Mouse (Mus musculus): Measurements from ENCODE around the gene Ubxn6. TPM values are rescaled to one million over a fixed set of nuclear protein-coding genes. Genes with fewer than 3 reads are reported as not detected.

The Ubxn6 gene
- total and polyA plus RNA-seq, 3 experiments, result 28.2 to 42.2 TPM; not detected in 1

DNA sequence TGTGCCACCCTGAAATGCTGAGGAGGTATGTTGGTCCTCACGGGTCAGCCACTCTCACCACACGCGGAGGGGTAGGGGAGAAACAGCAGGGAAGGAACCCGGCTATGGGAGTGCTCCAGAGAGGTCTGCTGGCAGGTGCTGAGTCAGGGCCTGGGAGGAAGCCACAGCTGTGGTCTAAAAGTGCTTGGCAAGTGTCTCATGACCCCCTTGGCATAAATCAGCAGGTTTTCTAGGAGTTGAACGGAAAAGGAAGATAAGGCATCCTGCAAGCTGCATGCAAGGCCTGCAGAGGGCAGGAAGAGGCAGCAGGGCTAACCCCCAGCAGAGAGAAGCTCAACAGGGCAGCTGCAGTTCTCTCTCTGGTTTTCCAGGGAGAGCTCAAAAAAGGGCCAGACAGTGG is 43.9 kb downstream of the Ubxn6 start:
- Histone ChIP-seq H3K4me1 (ENCODE audit: control insufficient read depth in 1 of 2, insufficient read depth in 2 of 2, low read length in 2 of 2) (peaks cover 18 to 32% of the 10 kb centered on the region in 2 experiments), H3K4me3 (ENCODE audit: control insufficient read depth in 1 of 2, insufficient read depth in 1 of 2, low read depth in 2 of 2, low read length in 2 of 2) (no peak overlapping the region), H3K36me3 (ENCODE audit: control insufficient read depth in 1 of 2, insufficient read depth in 2 of 2, low read length in 2 of 2) (peaks cover 15 to 34% of the 10 kb centered on the region in 2 experiments)
- peak; percentile 48 for TF ChIP-seq TAL1 (IDR thresholded peaks at IDR 0.05; ENCODE audit: low read length)
- peak; percentile 65; the same call in 1 of the 2 replicates for TF ChIP-seq USF1 (IDR thresholded peaks at IDR 0.05; ENCODE audit: low read depth, low read length)
- TF ChIP-seq SIN3A (IDR thresholded peaks at IDR 0.05; ENCODE audit: low read length), result peak; percentile 87
- no peak for TF ChIP-seq CHD2 (IDR thresholded peaks at IDR 0.05; ENCODE audit: low read length)
- no peak; the same call in 1 of the 2 replicates for TF ChIP-seq KAT2A (conservative IDR thresholded peaks at IDR 0.05; ENCODE audit: low read depth, low read length)
- TF ChIP-seq NRF1 (IDR thresholded peaks at IDR 0.05; ENCODE audit: insufficient read depth, low read depth, low read length, poor library complexity, severe bottlenecking), result peak; percentile 14; the same call in 1 of the 2 replicates
- peak in 2 of 3 experiments; percentile 30 to 37; a peak in 4 of 6 replicates for TF ChIP-seq CTCF (IDR thresholded peaks at IDR 0.05 in 2 of 3, conservative IDR thresholded peaks at IDR 0.05 in 1 of 3; ENCODE audit: control insufficient read depth in 1 of 3, insufficient read depth in 1 of 3, low read depth in 2 of 3, low read length in 3 of 3, poor library complexity in 1 of 3, severe bottlenecking in 1 of 3)
- no peak for TF ChIP-seq POLR2A (IDR thresholded peaks at IDR 0.05; ENCODE audit: control insufficient read depth in 1 of 2, insufficient read depth in 1 of 2, low read depth in 1 of 2, low read length in 2 of 2, poor library complexity in 1 of 2)
- TF ChIP-seq MAFK (IDR thresholded peaks at IDR 0.05; ENCODE audit: borderline replicate concordance, low read depth, low read length), result peak; percentile 92
- TF ChIP-seq SMC3 (IDR thresholded peaks at IDR 0.05; ENCODE audit: low read depth, low read length), result no peak
- TF ChIP-seq USF2 (IDR thresholded peaks at IDR 0.05; ENCODE audit: borderline replicate concordance in 1 of 2, insufficient read depth in 1 of 2, low read depth in 1 of 2, low read length in 2 of 2), result no peak
- peak; percentile 57; the same call in 1 of the 2 replicates for TF ChIP-seq ELF1 (IDR thresholded peaks at IDR 0.05; ENCODE audit: low read depth, low read length)
- TF ChIP-seq POLR2AphosphoS2 (IDR thresholded peaks at IDR 0.05; ENCODE audit: low read length), result no peak
- TF ChIP-seq MXI1 (IDR thresholded peaks at IDR 0.05; ENCODE audit: low read depth, low read length), result peak; percentile 88
- no peak for TF ChIP-seq ZNF384 (IDR thresholded peaks at IDR 0.05; ENCODE audit: low read depth, low read length)
- no peak for TF ChIP-seq UBTF (IDR thresholded peaks at IDR 0.05; ENCODE audit: borderline replicate concordance, insufficient read depth, low read depth, low read length)
- no peak for TF ChIP-seq MEF2A (IDR thresholded peaks at IDR 0.05; ENCODE audit: extremely low read depth, insufficient replicate concordance, low read depth, low read length, poor library complexity, severe bottlenecking)
- TF ChIP-seq ZKSCAN1 (IDR thresholded peaks at IDR 0.05; ENCODE audit: low read depth, low read length), result no peak
- peak; percentile 99 for TF ChIP-seq ETS1 (IDR thresholded peaks at IDR 0.05; ENCODE audit: low read depth, low read length)
- no peak for TF ChIP-seq JUND (IDR thresholded peaks at IDR 0.05; ENCODE audit: low read depth, low read length)
- TF ChIP-seq CHD1 (IDR thresholded peaks at IDR 0.05; ENCODE audit: low read depth, low read length), result no peak
- TF ChIP-seq TBP (IDR thresholded peaks at IDR 0.05; ENCODE audit: low read depth, low read length), result peak; percentile 79
- 0 out of 2 replicates have a peak, but pooled peaks have one; percentile 38 for TF ChIP-seq MYC (IDR thresholded peaks at IDR 0.05; ENCODE audit: low read depth, low read length)
- peak; percentile 89 for TF ChIP-seq TCF12 (IDR thresholded peaks at IDR 0.05; ENCODE audit: low read depth, low read length)
- TF ChIP-seq BHLHE40 (IDR thresholded peaks at IDR 0.05; ENCODE audit: borderline replicate concordance, low read depth, low read length), result 0 out of 2 replicates have a peak, but pooled peaks have one; percentile 56
- TF ChIP-seq RCOR1 (IDR thresholded peaks at IDR 0.05; ENCODE audit: low read depth, low read length), result peak; percentile 75
- TF ChIP-seq MAZ (IDR thresholded peaks at IDR 0.05; ENCODE audit: low read depth, low read length), result peak; percentile 76
- TF ChIP-seq GATA1 (IDR thresholded peaks at IDR 0.05; ENCODE audit: low read depth, low read length), result peak; percentile 64; the same call in 1 of the 2 replicates
- TF ChIP-seq HCFC1 (IDR thresholded peaks at IDR 0.05; ENCODE audit: low read depth, low read length), result peak; percentile 39; the same call in 1 of the 2 replicates
- TF ChIP-seq RAD21 (IDR thresholded peaks at IDR 0.05; ENCODE audit: low read depth, low read length), result no peak
- TF ChIP-seq NELFE (IDR thresholded peaks at IDR 0.05; ENCODE audit: low read depth, low read length), result no peak
- peak; percentile 78; the same call in 1 of the 2 replicates for TF ChIP-seq GABPA (IDR thresholded peaks at IDR 0.05; ENCODE audit: low read depth, low read length)
- TF ChIP-seq ZMIZ1 (IDR thresholded peaks at IDR 0.05; ENCODE audit: low read depth, low read length), result no peak
- no peak; the same call in 1 of the 2 replicates for TF ChIP-seq MYB (IDR thresholded peaks at IDR 0.05; ENCODE audit: low read depth, low read length)
- no peak for TF ChIP-seq ZC3H11A (IDR thresholded peaks at IDR 0.05; ENCODE audit: low read depth, low read length)
- peak; percentile 66 to 84 for TF ChIP-seq EP300 (IDR thresholded peaks at IDR 0.05; ENCODE audit: low read depth in 1 of 2, low read length in 2 of 2)
- no peak for TF ChIP-seq POLR2AphosphoS5 (IDR thresholded peaks at IDR 0.05; ENCODE audit: borderline replicate concordance, low read depth, low read length)

More for the DNA sequence above, 43.9 kb downstream of the Ubxn6 start:
- peak overlapping the region; percentile 44 for H3K9ac ChIP-seq (ENCODE audit: control insufficient read depth, low read depth, low read length, poor library complexity, severe bottlenecking)
- peak; percentile 85 for DNase-seq (ENCODE audit: low read depth, low spot score)
- peak overlapping the region; percentile 74 for H3K27ac ChIP-seq (ENCODE audit: control insufficient read depth, low read depth, low read length)
- H3K9me3 ChIP-seq (replicated peaks; ENCODE audit: insufficient read depth, low read length), result no peaks in the 10 kb centered on the region
- peaks cover 85% of the 10 kb centered on the region for H3K79me2 ChIP-seq (ENCODE audit: control insufficient read depth, insufficient read depth, low read length, poor library complexity)
- H3K27me3 ChIP-seq (ENCODE audit: control insufficient read depth in 1 of 2, insufficient read depth in 2 of 2, low read length in 2 of 2), result no peaks in the 10 kb centered on the region

Measured in MEL (cell line).